Mouse (Mus musculus) hematopoietic stem cell, adult 5-6 weeks (primary cell): Measurements from ENCODE around the gene Klhdc7a. TPM values are rescaled to one million over a fixed set of nuclear protein-coding genes. Genes with fewer than 3 reads are reported as not detected.
"Not testable (repeated sequence)": the region's sequence is repeated elsewhere in the genome, so short reads cannot be mapped to it uniquely, and the experiment has no call there.

ENCODE experiments used
- ATAC-seq, 2 experiments: fragments of 125-278 bp in 1 of 2; replicated peaks in 1 of 2; 2 replicates each; pipeline ENCODE4 v1.8.0; 2016 to 2017; ENCODE audit warnings: inconsistent platforms in 2 of 2, mild to moderate bottlenecking in 2 of 2, moderate number of reproducible peaks in 2 of 2, low read depth in 1 of 2, moderate TSS enrichment in 1 of 2; ENCODE audit not compliant: low FRiP score in 2 of 2, poor library complexity in 2 of 2, severe bottlenecking in 2 of 2, insufficient read depth in 1 of 2, low TSS enrichment in 1 of 2
- total RNA-seq: library from RNA; stranded (forward); fragments of 172-1452, 232-1000 nt; gene quantifications from 2 replicates; pipeline ENCODE4 v1.2.3, GENCODE M21; 2017

Gene Klhdc7a
- total RNA-seq, 1 experiment from 2014 or later, result not detected

- ATAC-seq, result no peak
Observed at GRCm38 (mm10) chr4:139963911-139964310, 3.9 kb downstream of the Klhdc7a start.

GRCm38 (mm10) chr4:139963059-139963458 lies 4.8 kb downstream of the Klhdc7a start:
- ATAC-seq, result no peak

- ATAC-seq, result no peak
Observed at GRCm38 (mm10) chr4:139961816-139962215, 6.0 kb downstream of the Klhdc7a start.

- ATAC-seq, result not testable (repeated sequence)
Observed at GRCm38 (mm10) chr4:139961329-139961728, 6.5 kb downstream of the Klhdc7a start.

- ATAC-seq, result no peak
Observed at GRCm38 (mm10) chr4:139960724-139961315, 7.0 kb downstream of the Klhdc7a start.

GRCm38 (mm10) chr4:139960086-139960713 lies 7.6 kb downstream of the Klhdc7a start:
- ATAC-seq, result no peak

- ATAC-seq, result no peak
Observed at GRCm38 (mm10) chr4:139959188-139959587, 8.6 kb downstream of the Klhdc7a start.

- no peak for ATAC-seq
Observed at GRCm38 (mm10) chr4:139950876-139951485, 16.8 kb downstream of the Klhdc7a start.

- ATAC-seq, result no peak
Observed at GRCm38 (mm10) chr4:139950431-139950848, 17.4 kb downstream of the Klhdc7a start.

- no peak for ATAC-seq
Observed at GRCm38 (mm10) chr4:139948591-139948990, 19.2 kb downstream of the Klhdc7a start.

GRCm38 (mm10) chr4:139947341-139947740 lies 20.5 kb downstream of the Klhdc7a start:
- no peak for ATAC-seq

GRCm38 (mm10) chr4:139941831-139942230 lies 26.0 kb downstream of the Klhdc7a start:
- no peak for ATAC-seq

GRCm38 (mm10) chr4:139935557-139935956 lies 32.3 kb downstream of the Klhdc7a start:
- no peak for ATAC-seq

GRCm38 (mm10) chr4:139932970-139933801 lies 34.6 kb downstream of the Klhdc7a start:
- no peak for ATAC-seq

GRCm38 (mm10) chr4:139931790-139932510 lies 35.9 kb downstream of the Klhdc7a start:
- ATAC-seq, result no peak

- no peak for ATAC-seq
Observed at GRCm38 (mm10) chr4:139930885-139931284, 36.9 kb downstream of the Klhdc7a start.

GRCm38 (mm10) chr4:139926161-139926561 lies 41.7 kb downstream of the Klhdc7a start:
- no peak for ATAC-seq
